ENCODE assay signal across 19 mouse cellular contexts in the genomic region with DNA sequence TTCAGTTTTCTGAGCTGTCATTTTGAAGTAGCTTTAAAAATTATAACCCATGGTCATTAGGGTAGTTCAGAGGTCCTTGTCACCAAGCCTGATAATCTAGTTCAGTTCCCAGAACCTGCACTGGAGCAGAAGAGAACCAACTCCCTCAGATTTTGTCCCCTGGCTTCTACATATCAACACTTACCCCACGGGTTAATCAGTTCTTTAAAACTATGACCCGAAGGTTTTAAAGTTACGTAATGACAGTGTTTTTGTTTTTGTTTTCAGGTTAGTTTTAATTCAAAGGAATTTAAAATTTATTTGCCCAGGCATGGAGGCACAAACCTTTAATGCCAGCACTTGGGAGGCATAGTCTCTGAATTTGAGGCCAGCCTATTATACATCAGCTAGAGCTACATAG.
"Had no signal": no experiment of that assay in that cellular context is flagged by ENCODE, and none has a peak within 500 bp of the region (broad histone marks: within the 10 kb centered on the region; RNA-seq: fewer than 3 reads in every experiment).

No protein-coding gene starts in this region.

- H3K4me1 ChIP-seq: midbrain, embryonic 10.5 days; midbrain, embryonic 12.5 days; neural tube, embryonic 13.5 days had no signal

- H3K36me3 ChIP-seq: neural tube, embryonic 13.5 days; neural tube, embryonic 15.5 days had no signal

- H3K27me3 ChIP-seq: midbrain, embryonic 12.5 days; neural tube, embryonic 13.5 days; neural tube, embryonic 15.5 days had no signal

- H3K9ac ChIP-seq: lung, embryonic 14.5 days; midbrain, embryonic 12.5 days; neural tube, embryonic 13.5 days; neural tube, embryonic 15.5 days had no signal

- H3K4me2 ChIP-seq: lung, embryonic 14.5 days; midbrain, embryonic 12.5 days; neural tube, embryonic 13.5 days; neural tube, embryonic 15.5 days had no signal

- H3K9me3 ChIP-seq: midbrain, embryonic 10.5 days; midbrain, embryonic 12.5 days; neural tube, embryonic 13.5 days; neural tube, embryonic 15.5 days had no signal

- H3K27ac ChIP-seq: midbrain, embryonic 10.5 days; midbrain, embryonic 12.5 days; neural tube, embryonic 13.5 days; neural tube, embryonic 15.5 days had no signal

- ATAC-seq: midbrain, embryonic 16.5 days had no signal

- H3K4me3 ChIP-seq: midbrain, embryonic 10.5 days; midbrain, embryonic 12.5 days; myocyte; neural tube, embryonic 13.5 days; neural tube, embryonic 15.5 days had no signal

- DNase-seq: lung, adult 18-20 months; lung, embryonic 14.5 days; lung, postnatal 10 days; lung, postnatal 4 days; midbrain, embryonic 14.5 days; retina, postnatal 1 day; right cerebral cortex, adult 18-20 months; right cerebral cortex, postnatal 25 days; right cerebral cortex, postnatal 4 days; spleen, adult 18-20 months; thymus, adult 18-20 months; thymus, postnatal 14 days; thymus, postnatal 36 days had no signal
